ENCODE assay signal across 18 mouse cellular contexts in genomic region chr13:72120467-72120866, GRCm38 (mm10).
DNase-seq lines count a peak whose midpoint lies in the region; ATAC-seq and TF ChIP-seq lines count a peak whose summit lies in the region.
"Had no signal": no experiment of that assay in that cellular context is flagged by ENCODE, and none has a peak within 500 bp of the region (broad histone marks: within the 10 kb centered on the region; RNA-seq: fewer than 3 reads in every experiment).

No protein-coding gene starts in this region.

- ATAC-seq in heart, embryonic 15.5 days (replicated peaks; ENCODE audit: insufficient number of reproducible peaks, insufficient read depth, low FRiP score, low read depth) = 0 out of 2 replicates have a peak, but pooled peaks have one; percentile 12
- no peak for ATAC-seq in stomach, embryonic 15.5 days (ENCODE audit: insufficient read depth, low FRiP score, low read depth)
- ATAC-seq in stomach, postnatal 0 days (ENCODE audit: low FRiP score, low TSS enrichment) = no peak
- peak; percentile 35 for ATAC-seq in lung, postnatal 0 days
- ATAC-seq in midbrain, embryonic 16.5 days = peak; percentile 5; the same call in 1 of the 2 replicates
- ATAC-seq: Patski had no signal

- no peak for DNase-seq in heart, postnatal 25 days (ENCODE audit: low spot score)
- DNase-seq in stomach, postnatal 0 days (ENCODE audit: low spot score) = no peak
- DNase-seq in lung, postnatal 0 days (ENCODE audit: low spot score) = peak; percentile 23
- DNase-seq in adrenal gland, adult 8-10 months = no peak
- DNase-seq in urinary bladder, adult 2 months (ENCODE audit: low spot score) = no peak
- DNase-seq: cerebellum, adult 18-20 months; gastrocnemius, postnatal 10 days; kidney, adult 18-20 months; kidney, postnatal 25 days had no signal

- TF ChIP-seq CTCF in stomach, postnatal 0 days (IDR thresholded peaks at IDR 0.05; ENCODE audit: low read depth) = no peak
- no peak for TF ChIP-seq CTCF in lung, postnatal 0 days (IDR thresholded peaks at IDR 0.05)

- intact Hi-C loops in heart, postnatal 25 days (cut with DNase I) = no loop called here

- no peaks in the 10 kb centered on the region for H3K36me3 ChIP-seq in heart, embryonic 15.5 days
- no peaks in the 10 kb centered on the region for H3K36me3 ChIP-seq in stomach, embryonic 15.5 days
- no peaks in the 10 kb centered on the region for H3K36me3 ChIP-seq in stomach, postnatal 0 days (ENCODE audit: control insufficient read depth, insufficient read depth, low read length)
- H3K36me3 ChIP-seq in lung, postnatal 0 days (ENCODE audit: insufficient read depth, low read length) = no peaks in the 10 kb centered on the region
- H3K36me3 ChIP-seq in midbrain, embryonic 16.5 days (ENCODE audit: control insufficient read depth, insufficient read depth, low read length) = no peaks in the 10 kb centered on the region
- H3K36me3 ChIP-seq: hindbrain, embryonic 13.5 days; neural tube, embryonic 12.5 days had no signal

- H3K9ac ChIP-seq in heart, embryonic 15.5 days = no peak overlapping the region
- no peak overlapping the region for H3K9ac ChIP-seq in stomach, embryonic 15.5 days
- H3K9ac ChIP-seq in stomach, postnatal 0 days (ENCODE audit: low read length) = no peak overlapping the region
- no peak overlapping the region for H3K9ac ChIP-seq in lung, postnatal 0 days (replicated peaks; ENCODE audit: low read depth)
- H3K9ac ChIP-seq in midbrain, embryonic 16.5 days (ENCODE audit: low read depth, low read length) = no peak overlapping the region
- H3K9ac ChIP-seq: hindbrain, embryonic 13.5 days; neural tube, embryonic 12.5 days had no signal

- peaks cover 11% of the 10 kb centered on the region for H3K4me1 ChIP-seq in heart, embryonic 15.5 days (replicated peaks)
- no peaks in the 10 kb centered on the region for H3K4me1 ChIP-seq in stomach, embryonic 15.5 days
- H3K4me1 ChIP-seq in stomach, postnatal 0 days (replicated peaks; ENCODE audit: control insufficient read depth, insufficient read depth) = no peaks in the 10 kb centered on the region
- no peaks in the 10 kb centered on the region for H3K4me1 ChIP-seq in lung, postnatal 0 days (ENCODE audit: insufficient read depth, low read depth, low read length)
- peaks cover 20% of the 10 kb centered on the region for H3K4me1 ChIP-seq in midbrain, embryonic 16.5 days (ENCODE audit: control insufficient read depth, insufficient read depth, low read length)

- 24% methylated on average over 7 of the region's 7 CpGs for WGBS in heart, embryonic 15.5 days
- WGBS in stomach, embryonic 15.5 days = 19% methylated on average over 7 of the region's 7 CpGs
- 18% methylated on average over 7 of the region's 7 CpGs for WGBS in stomach, postnatal 0 days
- 13% methylated on average over 7 of the region's 7 CpGs for WGBS in lung, postnatal 0 days
- WGBS in midbrain, embryonic 16.5 days = 12% methylated on average over 7 of the region's 7 CpGs

- no peaks in the 10 kb centered on the region for H3K9me3 ChIP-seq in heart, embryonic 15.5 days (replicated peaks)
- H3K9me3 ChIP-seq in stomach, embryonic 15.5 days = no peaks in the 10 kb centered on the region
- H3K9me3 ChIP-seq in stomach, postnatal 0 days (ENCODE audit: control insufficient read depth, low read length) = no peaks in the 10 kb centered on the region
- H3K9me3 ChIP-seq in lung, postnatal 0 days (ENCODE audit: low read length) = no peaks in the 10 kb centered on the region
- no peaks in the 10 kb centered on the region for H3K9me3 ChIP-seq in midbrain, embryonic 16.5 days (replicated peaks; ENCODE audit: control insufficient read depth, low read length, poor library complexity, severe bottlenecking)
- H3K9me3 ChIP-seq: hindbrain, embryonic 13.5 days; neural tube, embryonic 12.5 days had no signal

- TF ChIP-seq EP300 in stomach, postnatal 0 days (optimal IDR thresholded peaks at IDR 0.05) = no peak
- no peak for TF ChIP-seq EP300 in lung, postnatal 0 days (IDR thresholded peaks at IDR 0.05)

- no peaks in the 10 kb centered on the region for H3K27me3 ChIP-seq in heart, embryonic 15.5 days
- H3K27me3 ChIP-seq in stomach, embryonic 15.5 days (replicated peaks) = 0 out of 2 replicates have a peak, but pooled peaks cover 3% of the 10 kb centered on the region
- no peaks in the 10 kb centered on the region for H3K27me3 ChIP-seq in stomach, postnatal 0 days (ENCODE audit: control insufficient read depth, insufficient read depth, low read length)
- H3K27me3 ChIP-seq in lung, postnatal 0 days (replicated peaks; ENCODE audit: insufficient read depth, low read length) = no peaks in the 10 kb centered on the region
- H3K27me3 ChIP-seq in midbrain, embryonic 16.5 days (ENCODE audit: control insufficient read depth, insufficient read depth, low read depth, low read length) = peaks cover 9% of the 10 kb centered on the region
- H3K27me3 ChIP-seq: CH12.LX, Patski had no signal

- peak overlapping the region; percentile 18; the same call in 1 of the 2 replicates for H3K4me2 ChIP-seq in heart, embryonic 15.5 days
- 0 out of 2 replicates have a peak overlapping the region, but pooled peaks have one; percentile 4 for H3K4me2 ChIP-seq in stomach, embryonic 15.5 days
- H3K4me2 ChIP-seq in stomach, postnatal 0 days (replicated peaks; ENCODE audit: low read depth) = no peak overlapping the region; the same call in 1 of the 2 replicates
- peak overlapping the region; percentile 39 for H3K4me2 ChIP-seq in lung, postnatal 0 days (replicated peaks; ENCODE audit: low read depth, low read length)
- no peak overlapping the region for H3K4me2 ChIP-seq in midbrain, embryonic 16.5 days (ENCODE audit: low read length)
- H3K4me2 ChIP-seq: hindbrain, embryonic 13.5 days; liver, embryonic 11.5 days; neural tube, embryonic 12.5 days had no signal

- H3K4me3 ChIP-seq in heart, embryonic 15.5 days = no peak overlapping the region
- no peak overlapping the region for H3K4me3 ChIP-seq in stomach, embryonic 15.5 days (replicated peaks)
- no peak overlapping the region for H3K4me3 ChIP-seq in stomach, postnatal 0 days (ENCODE audit: low read depth, low read length)
- H3K4me3 ChIP-seq in lung, postnatal 0 days (ENCODE audit: low read depth, low read length) = no peak overlapping the region
- H3K4me3 ChIP-seq in midbrain, embryonic 16.5 days (ENCODE audit: low read depth, low read length) = no peak overlapping the region
- H3K4me3 ChIP-seq: hindbrain, embryonic 13.5 days; neural tube, embryonic 12.5 days had no signal

- no peak overlapping the region for H3K27ac ChIP-seq in heart, embryonic 15.5 days
- H3K27ac ChIP-seq in stomach, embryonic 15.5 days = no peak overlapping the region
- H3K27ac ChIP-seq in stomach, postnatal 0 days (replicated peaks) = no peak overlapping the region
- H3K27ac ChIP-seq in lung, postnatal 0 days (ENCODE audit: low read length) = no peak overlapping the region
- no peak overlapping the region for H3K27ac ChIP-seq in midbrain, embryonic 16.5 days (ENCODE audit: low read length)
- H3K27ac ChIP-seq: hindbrain, embryonic 13.5 days; macrophage; neural tube, embryonic 12.5 days had no signal

Comparison
In these comparisons a context has a peak if more than half of its experiments do, and no peak if none do; other contexts are left out.
1. H3K4me2 ChIP-seq: peak in heart, embryonic 15.5 days (single experiment), stomach, embryonic 15.5 days (single experiment) and lung, postnatal 0 days (single experiment); none in stomach, postnatal 0 days (single experiment) and midbrain, embryonic 16.5 days (single experiment).
2. ATAC-seq: peak in heart, embryonic 15.5 days (single experiment), lung, postnatal 0 days (single experiment) and midbrain, embryonic 16.5 days (single experiment); none in stomach, embryonic 15.5 days (single experiment) and stomach, postnatal 0 days (single experiment).